Mouse (Mus musculus) ES-E14 (cell line): ENCODE data around the gene Evpl. TPM values are rescaled to one million over a fixed set of nuclear protein-coding genes. Genes with fewer than 3 reads are reported as not detected.

Experiments used
- DNase-seq: peaks from one replicate; pipeline ENCODE4 v3.0.0-alpha.2; 2013; ENCODE audit warnings: low read depth, low spot score
- H3K27ac ChIP-seq: 2 replicates; pipeline ENCODE4 v1.5.1; 2012; ENCODE audit warnings: low read depth, mild to moderate bottlenecking, low read length, moderate library complexity, mixed read lengths; ENCODE audit not compliant: poor library complexity, insufficient read depth, severe bottlenecking
- H3K36me3 ChIP-seq: 2 replicates; pipeline ENCODE4 v1.6.1; 2012; ENCODE audit warnings: mild to moderate bottlenecking, low read length, moderate library complexity, mixed read lengths; ENCODE audit not compliant: control insufficient read depth, poor library complexity, insufficient read depth, severe bottlenecking
- H3K4me1 ChIP-seq, 2 experiments: fragments of 150-350 bp in 1 of 2; sonication (generic) in 1 of 2; 2 replicates each; pipeline ENCODE4 v1.6.1; 2012; ENCODE audit warnings: low read length in 2 of 2, mild to moderate bottlenecking in 1 of 2, mixed read lengths in 1 of 2; ENCODE audit not compliant: control insufficient read depth in 2 of 2, insufficient read depth in 2 of 2, poor library complexity in 1 of 2
- H3K4me3 ChIP-seq, 2 experiments: fragments of 150-350 bp in 1 of 2; sonication (generic) in 1 of 2; 2 replicates each; pipeline ENCODE4 v1.5.1; 2012; ENCODE audit warnings: low read length in 2 of 2, low read depth in 1 of 2, mild to moderate bottlenecking in 1 of 2, mixed read lengths in 1 of 2; ENCODE audit not compliant: insufficient read depth in 1 of 2, poor library complexity in 1 of 2, severe bottlenecking in 1 of 2
- H3K9ac ChIP-seq: 2 replicates; pipeline ENCODE4 v1.6.1; 2012; ENCODE audit warnings: low read depth, mild to moderate bottlenecking, low read length, mixed read lengths; ENCODE audit not compliant: poor library complexity, insufficient read depth, severe bottlenecking
- H3K9me3 ChIP-seq: fragments of 150-350 bp; sonication (generic); 2 replicates; pipeline ENCODE4 v1.6.1; 2012; ENCODE audit warnings: low read depth, mild to moderate bottlenecking, low read length; ENCODE audit not compliant: control insufficient read depth, insufficient read depth
- CHD2 ChIP-seq: IDR thresholded peaks from 2 replicates; pipeline ENCODE4 v1.6.1; 2014; ENCODE audit warnings: mild to moderate bottlenecking, low read depth, low read length, inconsistent platforms
- HCFC1 ChIP-seq: IDR thresholded peaks from 2 replicates; pipeline ENCODE4 v1.6.1; 2012; ENCODE audit warnings: low read length, inconsistent platforms, borderline replicate concordance; ENCODE audit not compliant: insufficient read depth
- MAFK ChIP-seq: IDR thresholded peaks from 2 replicates; pipeline ENCODE4 v1.6.1; 2014; ENCODE audit warnings: mild to moderate bottlenecking, low read depth, low read length, inconsistent platforms; ENCODE audit not compliant: insufficient read depth
- ZC3H11A ChIP-seq: IDR thresholded peaks from 2 replicates; pipeline ENCODE4 v1.6.1; 2012; ENCODE audit warnings: low read depth, mild to moderate bottlenecking, inconsistent platforms, low read length, borderline replicate concordance
- ZNF384 ChIP-seq: IDR thresholded peaks from 2 replicates; pipeline ENCODE4 v1.6.1; 2012; ENCODE audit warnings: low read depth, low read length, inconsistent platforms
- in situ Hi-C, 2 experiments: fragments of 600-800 bp; cut with MboI; formaldehyde crosslinking; loops; one replicate each; pipeline ENCODE4 v1.15.1; 2025; ENCODE audit warnings: low sequenced_read_pairs in 2 of 2, inconsistent platforms in 1 of 2; ENCODE audit not compliant: unreplicated experiment in 2 of 2
- total RNA-seq: library from RNA; depleted of rRNA; stranded (reverse); fragments of 300-350 nt; gene quantifications from 2 replicates; pipeline ENCODE4 v1.2.3, GENCODE M21; 2012

Evpl gene
- total RNA-seq, 1 experiment, result 2.9 TPM

- TF ChIP-seq ZNF384 (no peak), MAFK (no peak), HCFC1 (peak; percentile 82), ZC3H11A (no peak), CHD2 (no peak)
- H3K9ac ChIP-seq, result peak within 1 kb of the TSS; percentile 90
- H3K9me3 ChIP-seq, result no peaks in the 10 kb centered on the region
- H3K4me1 ChIP-seq, result peaks cover 0 to 2% of the 10 kb centered on the region in 2 experiments; a peak in 1 of 4 replicates
- in situ Hi-C loops, result no loop called here
- H3K27ac ChIP-seq, result peak within 1 kb of the TSS; percentile 12; the same call in 1 of the 2 replicates
- peak; percentile 74 for DNase-seq
- H3K4me3 ChIP-seq, result peak within 1 kb of the TSS; percentile 69 to 86
- H3K36me3 ChIP-seq, result peaks cover 11% of the 10 kb centered on the region; the same call in 1 of the 2 replicates
Observed at GRCm38 (mm10) chr11:116274045-116274666, 36.3 kb upstream of the Evpl start, which contains the start of gene Srp68. Gene Srp68, minus strand, starts transcription at chr11:116274217.

GRCm38 (mm10) chr11:116273469-116274044 lies 35.7 kb upstream of the Evpl start:
- Histone ChIP-seq H3K9ac (peak overlapping the region; percentile 90), H3K36me3 (peaks cover 11% of the 10 kb centered on the region; the same call in 1 of the 2 replicates), H3K27ac (peak overlapping the region; percentile 11; the same call in 1 of the 2 replicates), H3K9me3 (no peaks in the 10 kb centered on the region), H3K4me3 (peak overlapping the region; percentile 69 to 86), H3K4me1 (peaks cover 0 to 2% of the 10 kb centered on the region in 2 experiments; a peak in 1 of 4 replicates)
- in situ Hi-C loops, result no loop called here
- TF ChIP-seq HCFC1, result no peak
- TF ChIP-seq ZNF384, result no peak
- no peak for DNase-seq

- Histone ChIP-seq H3K9me3 (no peaks in the 10 kb centered on the region), H3K4me1 (peaks cover 0 to 2% of the 10 kb centered on the region in 2 experiments; a peak in 1 of 4 replicates), H3K4me3 (peak overlapping the region; percentile 69 to 86), H3K27ac (no peak overlapping the region), H3K9ac (peak overlapping the region; percentile 16; the same call in 1 of the 2 replicates), H3K36me3 (peaks cover 14% of the 10 kb centered on the region)
- in situ Hi-C loops, result no loop called here
- DNase-seq, result no peak
- TF ChIP-seq ZC3H11A (no peak), ZNF384 (0 out of 2 replicates have a peak, but pooled peaks have one; percentile 22), MAFK (no peak), CHD2 (no peak), HCFC1 (no peak)
Observed at GRCm38 (mm10) chr11:116272589-116273468, 35.0 kb upstream of the Evpl start.

- Histone ChIP-seq H3K36me3 (peaks cover 34% of the 10 kb centered on the region), H3K27ac (no peak overlapping the region), H3K4me3 (no peak overlapping the region), H3K4me1 (peaks cover 0 to 2% of the 10 kb centered on the region in 2 experiments; a peak in 1 of 4 replicates), H3K9ac (no peak overlapping the region), H3K9me3 (no peaks in the 10 kb centered on the region)
- no peak for TF ChIP-seq ZNF384
- no peak for TF ChIP-seq MAFK
- no peak for TF ChIP-seq CHD2
- no peak for TF ChIP-seq HCFC1
- no peak for TF ChIP-seq ZC3H11A
- in situ Hi-C loops, result no loop called here
- DNase-seq, result no peak
Observed at GRCm38 (mm10) chr11:116269560-116269959, 31.7 kb upstream of the Evpl start.
